Comparison of ENCODE assay signal across 8 mouse cellular contexts in genomic region chr15:80091121-80091955, GRCm38 (mm10). TPM values are rescaled to one million over a fixed set of nuclear protein-coding genes. Genes with fewer than 3 reads are reported as not detected.
DNase-seq lines count a peak whose midpoint lies in the region; ATAC-seq and TF ChIP-seq lines count a peak whose summit lies in the region.

TSS of gene Syngr1 (plus strand) at chr15:80091334.
TSS of gene Rpl3 (minus strand) at chr15:80091868.

- no peak within 1 kb of the TSS for H3K27ac ChIP-seq in CH12.LX (ENCODE audit: insufficient read depth, low read depth)
- H3K27ac ChIP-seq in forebrain, embryonic 14.5 days (ENCODE audit: low read depth, low read length), result no peak within 1 kb of the TSS
- no peak within 1 kb of the TSS; the same call in 1 of the 2 replicates for H3K27ac ChIP-seq in neural tube, embryonic 14.5 days (ENCODE audit: low read depth, low read length)
- no peak within 1 kb of the TSS for H3K27ac ChIP-seq in testis, adult 2 months (ENCODE audit: control insufficient read depth, insufficient read depth, low read depth, low read length)

- TF ChIP-seq POLR2A in CH12.LX (IDR thresholded peaks at IDR 0.05; ENCODE audit: low read depth, low read length), result peak; percentile 35; the same call in 1 of the 2 replicates
- no peak for TF ChIP-seq POLR2A in testis, adult 2 months (IDR thresholded peaks at IDR 0.05; ENCODE audit: control insufficient read depth, low read depth, low read length)

- H3K4me3 ChIP-seq in CH12.LX (replicated peaks in 1 of 3; ENCODE audit: low read depth in 2 of 3, low read length in 2 of 3, poor library complexity in 1 of 3), result peak within 1 kb of the TSS; percentile 57 to 85 (median 69)
- H3K4me3 ChIP-seq in forebrain, embryonic 14.5 days (ENCODE audit: low read depth, low read length), result peak within 1 kb of the TSS; percentile 79
- H3K4me3 ChIP-seq in neural tube, embryonic 14.5 days (ENCODE audit: low read depth, low read length), result peak within 1 kb of the TSS; percentile 81
- H3K4me3 ChIP-seq in testis, adult 2 months (ENCODE audit: control insufficient read depth, low read depth, low read length), result peak within 1 kb of the TSS; percentile 88

- TF ChIP-seq CTCF in CH12.LX (conservative IDR thresholded peaks at IDR 0.05 in 1 of 2, IDR thresholded peaks at IDR 0.05 in 1 of 2; ENCODE audit: low read depth in 2 of 2, low read length in 2 of 2), result peak in 1 of 2 experiments; percentile 77; a peak in 2 of 4 replicates
- TF ChIP-seq CTCF in testis, adult 2 months (IDR thresholded peaks at IDR 0.05; ENCODE audit: control insufficient read depth, insufficient read depth, insufficient replicate concordance, low read depth, low read length), result peak; percentile 65

- 1% methylated on average over 69 of the region's 86 CpGs for WGBS in forebrain, embryonic 14.5 days
- WGBS in neural tube, embryonic 14.5 days, result under 1% methylated on average over 76 of the region's 86 CpGs

- in situ Hi-C loops in CH12.LX (cut with MboI; ENCODE audit: low pct_ligation_motif_present, low pct_unique_long_range_greater_than_20kb, low sequenced_read_pairs), result loop anchor here (10.0 kb wide), 2 partner anchors 133 to 347 kb away; partner anchors contain the start of gene Sun2

- H3K79me2 ChIP-seq in CH12.LX (replicated peaks; ENCODE audit: control insufficient read depth, extremely low read depth, insufficient read depth, poor library complexity, severe bottlenecking), result no peaks in the 10 kb centered on the region

- H3K36me3 ChIP-seq in CH12.LX (replicated peaks in 1 of 2; ENCODE audit: control insufficient read depth in 1 of 2, insufficient read depth in 1 of 2, low read length in 1 of 2), result no peaks in the 10 kb centered on the region
- no peaks in the 10 kb centered on the region for H3K36me3 ChIP-seq in forebrain, embryonic 14.5 days (ENCODE audit: control insufficient read depth, insufficient read depth, low read length)
- H3K36me3 ChIP-seq in neural tube, embryonic 14.5 days (ENCODE audit: control insufficient read depth, insufficient read depth, low read length), result no peaks in the 10 kb centered on the region
- H3K36me3 ChIP-seq in testis, adult 2 months (ENCODE audit: control insufficient read depth, insufficient read depth, low read length), result no peaks in the 10 kb centered on the region

- H3K27me3 ChIP-seq in CH12.LX (replicated peaks), result peaks cover 24% of the 10 kb centered on the region
- 0 out of 2 replicates have a peak, but pooled peaks cover 9% of the 10 kb centered on the region for H3K27me3 ChIP-seq in forebrain, embryonic 14.5 days (replicated peaks; ENCODE audit: control insufficient read depth, insufficient read depth, low read length)
- H3K27me3 ChIP-seq in neural tube, embryonic 14.5 days (ENCODE audit: control insufficient read depth, insufficient read depth, low read length), result no peaks in the 10 kb centered on the region
- no peaks in the 10 kb centered on the region for H3K27me3 ChIP-seq in testis, adult 2 months (ENCODE audit: control insufficient read depth, insufficient read depth, low read length)

- peak within 1 kb of the TSS; percentile 61 for H3K9ac ChIP-seq in CH12.LX (ENCODE audit: insufficient read depth, low read depth)
- H3K9ac ChIP-seq in forebrain, embryonic 14.5 days (ENCODE audit: low read length), result peak within 1 kb of the TSS; percentile 89
- peak within 1 kb of the TSS; percentile 91 for H3K9ac ChIP-seq in neural tube, embryonic 14.5 days (replicated peaks; ENCODE audit: low read depth, low read length)

- intact Hi-C loops in heart, postnatal 25 days (cut with DNase I), result loop anchor here (5.0 kb wide), 1 partner anchor 131 kb away; no protein-coding TSS in a partner anchor

- peaks cover 6% of the 10 kb centered on the region for H3K9me3 ChIP-seq in CH12.LX (replicated peaks; ENCODE audit: low read length)
- no peaks in the 10 kb centered on the region for H3K9me3 ChIP-seq in forebrain, embryonic 14.5 days (replicated peaks; ENCODE audit: control insufficient read depth, low read length)
- no peaks in the 10 kb centered on the region for H3K9me3 ChIP-seq in neural tube, embryonic 14.5 days (ENCODE audit: control insufficient read depth, low read length)

- peak; percentile 78 for ATAC-seq in forebrain, embryonic 14.5 days
- ATAC-seq in neural tube, embryonic 14.5 days (ENCODE audit: low read depth), result peak; percentile 70

- peaks cover 0 to 16% of the 10 kb centered on the region in 2 experiments; a peak in 2 of 4 replicates for H3K4me1 ChIP-seq in CH12.LX (ENCODE audit: control insufficient read depth in 1 of 2, insufficient read depth in 2 of 2)
- no peaks in the 10 kb centered on the region; the same call in 1 of the 2 replicates for H3K4me1 ChIP-seq in forebrain, embryonic 14.5 days (ENCODE audit: control insufficient read depth, insufficient read depth, low read length)
- peaks cover 12% of the 10 kb centered on the region; the same call in 1 of the 2 replicates for H3K4me1 ChIP-seq in neural tube, embryonic 14.5 days (ENCODE audit: control insufficient read depth, insufficient read depth, low read length)
- H3K4me1 ChIP-seq in testis, adult 2 months (ENCODE audit: control insufficient read depth, insufficient read depth, low read length), result peaks cover 11% of the 10 kb centered on the region

- H3K4me2 ChIP-seq in CH12.LX (ENCODE audit: insufficient read depth, low read depth, poor library complexity, severe bottlenecking), result peak within 1 kb of the TSS; percentile 85
- H3K4me2 ChIP-seq in forebrain, embryonic 14.5 days (ENCODE audit: low read length), result peak within 1 kb of the TSS; percentile 88
- H3K4me2 ChIP-seq in neural tube, embryonic 14.5 days (ENCODE audit: low read depth, low read length), result peak within 1 kb of the TSS; percentile 75

- dilution Hi-C loops in CH12.LX (cut with MboI; ENCODE audit: extremely low pct_ligation_motif_present, extremely low pct_unique_long_range_greater_than_20kb, low sequenced_read_pairs), result no loop called here

- no peak for TF ChIP-seq EP300 in CH12.LX (IDR thresholded peaks at IDR 0.05; ENCODE audit: low read length)

- peak; percentile 28 for TF ChIP-seq RAD21 in CH12.LX (IDR thresholded peaks at IDR 0.05; ENCODE audit: low read depth, low read length)

- peak; percentile 43 for DNase-seq in CH12.LX (ENCODE audit: extremely low read depth)
- peak; percentile 86 for DNase-seq in cerebellum, adult 11 months
- DNase-seq in forebrain, embryonic 14.5 days (ENCODE audit: low spot score), result peak; percentile 85
- DNase-seq in heart, postnatal 25 days (ENCODE audit: low spot score), result peak; percentile 31
- peak; percentile 75 to 89 for DNase-seq in layer of hippocampus, adult 18-20 months (ENCODE audit: low spot score in 2 of 2)
- peak; percentile 60 to 68 for DNase-seq in lung, adult 18-20 months

TF ChIP-seq in CH12.LX, 34 proteins besides CTCF, POLR2A, EP300 and RAD21:
- TF ChIP-seq ELF1 (IDR thresholded peaks at IDR 0.05; ENCODE audit: low read depth, low read length), result no peak
- TF ChIP-seq ZKSCAN1 (IDR thresholded peaks at IDR 0.05; ENCODE audit: borderline replicate concordance, low read depth, low read length), result no peak
- peak; percentile 24; the same call in 1 of the 2 replicates for TF ChIP-seq IRF4 (IDR thresholded peaks at IDR 0.05; ENCODE audit: low read depth, low read length)
- TF ChIP-seq MEF2A (IDR thresholded peaks at IDR 0.05; ENCODE audit: borderline replicate concordance, low read depth, low read length), result peak; percentile 44; the same call in 1 of the 2 replicates
- TF ChIP-seq SMC3 (IDR thresholded peaks at IDR 0.05; ENCODE audit: low read depth, low read length), result peak; percentile 35
- TF ChIP-seq HCFC1 (IDR thresholded peaks at IDR 0.05; ENCODE audit: low read depth, low read length), result 0 out of 2 replicates have a peak, but pooled peaks have one; percentile 36
- peak; percentile 87 for TF ChIP-seq NRF1 (IDR thresholded peaks at IDR 0.05; ENCODE audit: low read depth, low read length)
- TF ChIP-seq BHLHE40 (IDR thresholded peaks at IDR 0.05; ENCODE audit: low read depth, low read length), result peak; percentile 54; the same call in 1 of the 2 replicates
- no peak for TF ChIP-seq ZMIZ1 (IDR thresholded peaks at IDR 0.05; ENCODE audit: low read depth, low read length)
- peak; percentile 52; the same call in 1 of the 2 replicates for TF ChIP-seq NELFE (IDR thresholded peaks at IDR 0.05; ENCODE audit: low read depth, low read length)
- no peak for TF ChIP-seq PAX5 (IDR thresholded peaks at IDR 0.05; ENCODE audit: low read length)
- TF ChIP-seq TCF12 (IDR thresholded peaks at IDR 0.05; ENCODE audit: low read depth, low read length), result peak; percentile 78; the same call in 1 of the 2 replicates
- no peak for TF ChIP-seq CHD2 (IDR thresholded peaks at IDR 0.05; ENCODE audit: low read length)
- TF ChIP-seq POLR2AphosphoS2 (IDR thresholded peaks at IDR 0.05; ENCODE audit: low read depth, low read length), result no peak
- peak; percentile 83 for TF ChIP-seq MAZ (IDR thresholded peaks at IDR 0.05; ENCODE audit: low read depth, low read length)

RNA-seq across cellular contexts. Expression of gene Syngr1, which starts in this region (rescaled TPM):
- total RNA-seq in CH12.LX (2012; rRNA removed) (10.7 and 14.8 TPM in 2 replicates), CH12.LX (2014; rRNA removed) (6.0 and 9.7 TPM in 2 replicates)
- polyA plus RNA-seq in CH12.LX (2012; ENCODE audit: insufficient read length, low read depth), result 7.0 and 11.3 TPM in 2 replicates
- polyA plus RNA-seq in forebrain, embryonic 14.5 days (2014; fragmentation: Nextera tagmentation; extraction: Ambion mirVana), result 28.8 and 30.1 TPM in 2 replicates
- 10 to 100 TPM; 77.5 to 92.2 TPM for total RNA-seq in heart, postnatal 25 days (2021)
- total RNA-seq in layer of hippocampus, adult 18-20 months (2021), result 100 to 1,000 TPM; 370 to 379 TPM
- polyA plus RNA-seq in neural tube, embryonic 14.5 days (2014; fragmentation: Nextera tagmentation; extraction: Ambion mirVana), result 27.3 and 30.3 TPM in 2 replicates
- 7.9 and 8.5 TPM in 2 replicates for polyA plus RNA-seq in testis, adult 2 months (2012; rRNA removed)

RNA-seq across cellular contexts. Expression of gene Rpl3, which starts in this region (rescaled TPM):
- total RNA-seq in CH12.LX (2012; rRNA removed), result 3,351 and 3,819 TPM in 2 replicates
- total RNA-seq in CH12.LX (2014; rRNA removed), result 2,106 and 2,198 TPM in 2 replicates
- polyA plus RNA-seq in CH12.LX (2012; ENCODE audit: insufficient read length, low read depth), result 2,552 and 2,592 TPM in 2 replicates
- polyA plus RNA-seq in forebrain, embryonic 14.5 days (2014; fragmentation: Nextera tagmentation; extraction: Ambion mirVana), result 768 and 902 TPM in 2 replicates
- 100 to 1,000 TPM; 154 to 183 TPM for total RNA-seq in heart, postnatal 25 days (2021)
- 100 to 1,000 TPM; 600 to 628 TPM for total RNA-seq in layer of hippocampus, adult 18-20 months (2021)
- polyA plus RNA-seq in neural tube, embryonic 14.5 days (2014; fragmentation: Nextera tagmentation; extraction: Ambion mirVana), result 633 and 702 TPM in 2 replicates
- 122 and 154 TPM in 2 replicates for polyA plus RNA-seq in testis, adult 2 months (2012; rRNA removed)

Comparison
In these comparisons a context has a peak if more than half of its experiments do, and no peak if none do; other contexts are left out.
1. RNA of gene Syngr1 (total RNA-seq): 370 to 379 TPM in layer of hippocampus, adult 18-20 months and 77.5 to 92.2 TPM in heart, postnatal 25 days; 6.0 to 14.8 TPM in CH12.LX; every median in the first group is over 4 times any median in the second.
2. DNase-seq: peak in every context shown above with its lines; median percentile 86 in cerebellum, adult 11 months; 85 in forebrain, embryonic 14.5 days; 82 in layer of hippocampus, adult 18-20 months; 64 in lung, adult 18-20 months; 43 in CH12.LX; 31 in heart, postnatal 25 days.
3. Peak in every context shown above with its lines, with median percentiles within 50 percentile points of each other: H3K4me2 ChIP-seq, H3K4me3 ChIP-seq and H3K9ac ChIP-seq.